Mouse (Mus musculus) midbrain, postnatal 0 days (tissue): ENCODE data around the gene Bloc1s3. TPM values are rescaled to one million over a fixed set of nuclear protein-coding genes. Genes with fewer than 3 reads are reported as not detected.

ENCODE experiments used
- ATAC-seq: fragments of 200-750 bp; cut with Nextera tagmentation; 2 replicates; pipeline ENCODE4 v1.8.0; 2017; ENCODE audit warnings: moderate number of reproducible peaks, mild to moderate bottlenecking, moderate TSS enrichment, moderate library complexity; ENCODE audit not compliant: low FRiP score
- DNase-seq: peaks from one replicate; pipeline ENCODE4 v3.0.0-alpha.2; 2015; ENCODE audit warnings: low spot score
- H3K27ac ChIP-seq: fragments of 300-500 bp; sonication (generic); 2 replicates; pipeline ENCODE4 v1.5.1; 2014; ENCODE audit warnings: low read depth, mild to moderate bottlenecking, low read length, mixed read lengths
- H3K27me3 ChIP-seq: fragments of 300-500 bp; sonication (generic); 2 replicates; pipeline ENCODE4 v1.6.1; 2014; ENCODE audit warnings: low read length, control low read depth, mixed read lengths; ENCODE audit not compliant: insufficient read depth
- H3K36me3 ChIP-seq: fragments of 300-500 bp; sonication (generic); 2 replicates; pipeline ENCODE4 v1.6.1; 2014; ENCODE audit warnings: low read length, control low read depth, mixed read lengths; ENCODE audit not compliant: insufficient read depth
- H3K4me1 ChIP-seq: fragments of 300-500 bp; sonication (generic); 2 replicates; pipeline ENCODE4 v1.6.1; 2014; ENCODE audit warnings: mild to moderate bottlenecking, control low read depth, antibody characterized with exemption, low read length, mixed read lengths; ENCODE audit not compliant: insufficient read depth
- H3K4me2 ChIP-seq: fragments of 300-500 bp; sonication (generic); 2 replicates; pipeline ENCODE4 v1.6.1; 2014; ENCODE audit warnings: low read depth, mild to moderate bottlenecking, low read length, mixed read lengths; ENCODE audit not compliant: poor library complexity, severe bottlenecking
- H3K4me3 ChIP-seq: fragments of 300-500 bp; sonication (generic); 2 replicates; pipeline ENCODE4 v1.5.1; 2014; ENCODE audit warnings: low read depth, mild to moderate bottlenecking, low read length, moderate library complexity
- H3K9ac ChIP-seq: fragments of 300-500 bp; sonication (generic); replicated peaks from 2 replicates; pipeline ENCODE4 v1.6.1; 2014; ENCODE audit warnings: mild to moderate bottlenecking, low read length, moderate library complexity, mixed read lengths; ENCODE audit not compliant: poor library complexity, severe bottlenecking
- H3K9me3 ChIP-seq: fragments of 300-500 bp; sonication (generic); 2 replicates; pipeline ENCODE4 v1.6.1; 2016; ENCODE audit warnings: low read length, control low read depth
- CTCF ChIP-seq: IDR thresholded peaks from 2 replicates; pipeline ENCODE4 v1.5.1; 2016; ENCODE audit warnings: antibody characterized with exemption, mild to moderate bottlenecking
- WGBS: fragments of 180-500 bp; shearing (Covaris S2); extraction: QIAGEN DNeasy Blood & Tissue Kit; methylation state at CpG from one replicate; pipeline ENCODE4 v1.1.7; 2014; 5-methylcytosine and 5-hydroxymethylcytosine counted together
- polyA plus RNA-seq: library from polyadenylated mRNA; unstranded; fragments of >200 nt; fragmentation: Nextera tagmentation; extraction: Ambion mirVana; gene quantifications from 2 replicates; pipeline ENCODE4 v1.2.1, GENCODE M21; 2015
- total RNA-seq: library from RNA; depleted of rRNA; stranded (reverse); fragments of >200 nt; gene quantifications from 2 replicates; pipeline ENCODE4 v1.2.3, GENCODE M21; 2014

The Bloc1s3 gene
- total and polyA plus RNA-seq, 2 experiments from 2014 or later = 3.9 to 21.4 TPM

GRCm38 (mm10) chr7:19534676-19535075, 26.5 kb upstream of the Bloc1s3 start:
- Histone ChIP-seq H3K9me3 (no peaks in the 10 kb centered on the region), H3K36me3 (peaks cover 48% of the 10 kb centered on the region), H3K4me3 (no peak overlapping the region), H3K4me1 (no peaks in the 10 kb centered on the region), H3K4me2 (no peak overlapping the region), H3K9ac (no peak overlapping the region), H3K27ac (no peak overlapping the region), H3K27me3 (no peaks in the 10 kb centered on the region)
- ATAC-seq (no peak), DNase-seq (no peak)
- WGBS = 94% methylated on average over 10 of the region's 10 CpGs
- no peak for TF ChIP-seq CTCF

DNA sequence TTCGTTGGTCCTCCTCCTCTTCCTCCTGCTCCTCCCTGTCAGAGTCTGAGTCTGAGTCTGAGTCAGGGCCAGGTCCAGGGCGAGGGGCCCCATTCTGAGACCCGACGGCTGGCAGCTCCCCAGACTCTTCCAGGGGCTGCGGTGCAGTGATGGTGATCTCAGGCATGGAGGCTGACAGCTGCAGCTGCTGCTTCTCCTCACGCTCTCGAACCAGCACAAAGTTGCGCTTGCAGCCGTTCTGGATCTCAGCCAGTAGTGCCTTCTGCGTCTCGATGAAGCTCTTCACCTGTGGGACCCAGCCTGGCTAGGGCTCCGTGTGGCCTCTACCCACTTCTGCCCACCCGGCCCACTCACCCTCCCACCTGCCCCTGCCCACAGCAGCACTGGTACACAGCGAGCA, 24.1 kb upstream of the Bloc1s3 start:
- Histone ChIP-seq H3K36me3 (peaks cover 55% of the 10 kb centered on the region), H3K4me3 (no peak overlapping the region), H3K27ac (no peak overlapping the region), H3K9ac (no peak overlapping the region), H3K9me3 (no peaks in the 10 kb centered on the region), H3K27me3 (no peaks in the 10 kb centered on the region), H3K4me1 (no peaks in the 10 kb centered on the region), H3K4me2 (no peak overlapping the region)
- 96% methylated on average over 13 of the region's 14 CpGs for WGBS
- ATAC-seq (no peak), DNase-seq (no peak)
- no peak for TF ChIP-seq CTCF

DNA sequence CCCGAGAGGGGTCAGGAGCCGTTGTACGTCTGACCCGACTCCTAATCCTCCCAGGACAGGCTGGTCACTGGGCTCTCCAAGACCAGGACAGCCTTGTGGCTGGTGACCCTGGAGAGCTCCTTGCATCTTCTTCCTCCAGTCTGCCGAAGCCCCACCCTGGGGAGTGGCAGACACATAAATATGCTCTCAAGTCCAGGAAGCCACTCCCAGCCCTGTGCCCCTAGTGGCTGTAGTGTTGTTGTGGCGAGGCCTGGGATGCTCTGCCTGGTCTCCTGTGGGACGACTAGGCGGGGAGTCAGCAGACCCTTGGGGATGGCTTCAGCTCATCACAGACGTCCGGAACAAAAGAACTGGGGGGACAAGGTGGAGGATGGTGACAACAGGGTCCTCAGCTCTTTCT, 22.9 kb upstream of the Bloc1s3 start:
- 78% methylated on average over 10 of the region's 10 CpGs for WGBS
- Histone ChIP-seq H3K9ac (no peak overlapping the region), H3K9me3 (no peaks in the 10 kb centered on the region), H3K4me1 (no peaks in the 10 kb centered on the region), H3K4me3 (no peak overlapping the region), H3K36me3 (peaks cover 55% of the 10 kb centered on the region), H3K27me3 (no peaks in the 10 kb centered on the region), H3K27ac (no peak overlapping the region), H3K4me2 (no peak overlapping the region)
- no peak for ATAC-seq
- 0 out of 2 replicates have a peak, but pooled peaks have one; percentile 15 for TF ChIP-seq CTCF
- no peak for DNase-seq

DNA sequence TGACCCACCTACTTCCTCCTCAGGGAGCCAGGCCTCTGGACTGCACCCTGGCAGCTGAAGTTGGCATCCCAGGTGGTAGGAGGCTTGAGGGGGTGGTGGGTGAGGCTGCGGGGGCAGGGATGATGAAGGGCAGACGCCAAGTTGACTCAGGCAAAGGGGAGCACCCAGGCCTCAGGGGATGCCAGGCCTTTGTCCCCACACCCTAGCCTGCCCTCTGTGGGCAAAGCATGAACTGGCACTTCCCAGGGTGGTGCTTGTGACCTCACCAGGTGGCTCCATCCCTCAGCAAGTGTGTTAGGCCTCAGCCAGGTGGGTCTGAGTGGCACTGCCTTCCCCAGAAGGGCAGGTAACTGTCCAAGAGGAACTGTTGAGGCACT, 16.9 kb upstream of the Bloc1s3 start:
- 0 out of 2 replicates have a peak, but pooled peaks have one; percentile 10 for TF ChIP-seq CTCF
- no peak overlapping the region for H3K4me2 ChIP-seq
- 72% methylated on average over 2 of the region's 2 CpGs for WGBS
- no peak overlapping the region for H3K27ac ChIP-seq
- no peak overlapping the region for H3K9ac ChIP-seq
- no peak overlapping the region for H3K4me3 ChIP-seq
- ATAC-seq (no peak), DNase-seq (no peak)
- H3K4me1 ChIP-seq = peaks cover 1% of the 10 kb centered on the region; the same call in 1 of the 2 replicates
- peaks cover 10% of the 10 kb centered on the region for H3K36me3 ChIP-seq
- peaks cover 26% of the 10 kb centered on the region for H3K27me3 ChIP-seq
- no peaks in the 10 kb centered on the region for H3K9me3 ChIP-seq

- Histone ChIP-seq H3K9me3 (no peaks in the 10 kb centered on the region), H3K4me3 (peak overlapping the region; percentile 36), H3K27me3 (peaks cover 31% of the 10 kb centered on the region), H3K4me2 (peak overlapping the region; percentile 62), H3K4me1 (peaks cover 3% of the 10 kb centered on the region; the same call in 1 of the 2 replicates), H3K36me3 (peaks cover 6% of the 10 kb centered on the region), H3K9ac (peak overlapping the region; percentile 45), H3K27ac (no peak overlapping the region)
- TF ChIP-seq CTCF = no peak
- ATAC-seq (peak; percentile 17), DNase-seq (no peak)
- WGBS = 8% methylated on average over 24 of the region's 24 CpGs
Measured at GRCm38 (mm10) chr7:19524420-19525104, 16.4 kb upstream of the Bloc1s3 start.

DNA sequence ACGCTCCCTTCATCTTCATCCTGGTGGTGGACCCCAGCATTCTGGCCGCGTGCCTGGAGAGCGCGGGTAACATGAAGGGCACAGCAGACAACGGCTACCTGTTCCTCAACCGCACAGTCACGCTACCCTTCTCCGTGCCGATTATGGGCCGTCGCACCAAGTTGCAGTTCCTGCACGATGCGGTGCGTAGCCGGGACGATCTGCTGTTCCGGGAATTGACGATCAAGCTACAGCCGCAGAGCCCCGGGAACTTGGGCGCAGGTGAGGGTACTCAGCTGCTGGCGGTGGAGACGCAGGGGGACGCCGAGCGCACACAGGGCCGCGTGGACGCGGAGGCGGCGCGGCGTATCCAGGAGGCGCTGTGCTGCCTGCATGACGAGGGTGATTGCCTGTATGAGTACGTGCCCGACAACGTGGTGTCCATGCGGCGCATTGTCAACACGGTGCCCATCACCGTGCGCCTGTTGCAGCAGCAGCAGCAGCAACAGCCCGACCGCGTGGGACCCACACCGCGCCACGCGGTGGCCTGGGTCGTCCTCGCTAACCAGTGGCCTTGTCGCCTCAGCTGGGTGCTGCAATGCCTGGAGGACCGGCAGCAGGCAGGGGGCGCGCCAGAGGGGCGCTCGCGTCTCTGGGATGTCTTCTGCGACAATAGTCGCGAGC, 15.7 kb upstream of the Bloc1s3 start:
- Histone ChIP-seq H3K27ac (no peak overlapping the region), H3K4me2 (peak overlapping the region; percentile 62), H3K4me1 (peaks cover 3% of the 10 kb centered on the region; the same call in 1 of the 2 replicates), H3K9me3 (no peaks in the 10 kb centered on the region), H3K9ac (peak overlapping the region; percentile 45), H3K36me3 (no peaks in the 10 kb centered on the region), H3K4me3 (peak overlapping the region; percentile 36), H3K27me3 (peaks cover 38% of the 10 kb centered on the region)
- peak; percentile 44 for ATAC-seq
- WGBS = under 1% methylated on average over 64 of the region's 64 CpGs
- DNase-seq = peak; percentile 62
- peak; percentile 77 for TF ChIP-seq CTCF
